Mouse (Mus musculus) spleen, adult 2 months (tissue): Measurements from ENCODE around the gene Dclre1c.

Source experiments
- CTCF ChIP-seq: fragments of 200-500 bp; IDR thresholded peaks from 2 replicates; pipeline ENCODE4 v1.5.1; 2011; ENCODE audit warnings: mild to moderate bottlenecking, inconsistent platforms; ENCODE audit not compliant: insufficient read depth, insufficient read length, insufficient replicate concordance; ENCODE audit errors: extremely low read depth
- POLR2A ChIP-seq: fragments of 200-500 bp; IDR thresholded peaks from 2 replicates; pipeline ENCODE4 v1.6.1; 2011; ENCODE audit warnings: low read depth, low read length, inconsistent platforms

- TF ChIP-seq POLR2A (no peak), CTCF (no peak)
Measured at GRCm38 (mm10) chr2:3424579-3424910, 614 bp downstream of the Dclre1c start.
